Mouse (Mus musculus) gastrocnemius, adult 8-10 months (tissue): ENCODE data around the gene Grm8. TPM values are rescaled to one million over a fixed set of nuclear protein-coding genes. Genes with fewer than 3 reads are reported as not detected.

Source experiments
- DNase-seq, 2 experiments: peaks; one replicate each; pipeline ENCODE4 v3.0.0; 2022; ENCODE audit warnings: low spot score in 2 of 2
- total RNA-seq, 4 experiments: library from RNA; stranded (reverse); gene quantifications; 2 replicates each; pipeline ENCODE4 v1.2.4; 2022

The Grm8 gene
- total RNA-seq, 4 experiments from 2014 or later: 0.08 to 0.47 (median 0.19) TPM

DNA sequence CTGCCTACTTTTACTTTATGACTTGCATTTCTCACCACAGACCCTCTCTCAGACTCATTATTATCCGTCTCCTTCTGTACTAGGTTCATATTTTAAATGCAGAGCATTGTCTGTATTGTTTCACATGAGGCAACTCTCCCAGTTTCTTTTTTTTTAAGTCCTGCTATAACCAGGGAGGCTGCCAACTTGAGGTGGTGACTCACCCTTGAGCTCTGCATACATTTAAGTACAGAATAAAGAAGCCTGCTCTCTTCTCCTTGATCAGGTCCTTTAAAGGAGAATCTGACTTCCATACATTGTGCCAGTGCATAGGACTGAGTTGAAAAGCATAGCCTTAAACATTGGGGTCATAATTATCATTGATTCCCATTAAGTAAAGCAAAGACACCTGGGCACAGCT lies 488.5 kb downstream of the Grm8 start:
- no peak for DNase-seq

DNA sequence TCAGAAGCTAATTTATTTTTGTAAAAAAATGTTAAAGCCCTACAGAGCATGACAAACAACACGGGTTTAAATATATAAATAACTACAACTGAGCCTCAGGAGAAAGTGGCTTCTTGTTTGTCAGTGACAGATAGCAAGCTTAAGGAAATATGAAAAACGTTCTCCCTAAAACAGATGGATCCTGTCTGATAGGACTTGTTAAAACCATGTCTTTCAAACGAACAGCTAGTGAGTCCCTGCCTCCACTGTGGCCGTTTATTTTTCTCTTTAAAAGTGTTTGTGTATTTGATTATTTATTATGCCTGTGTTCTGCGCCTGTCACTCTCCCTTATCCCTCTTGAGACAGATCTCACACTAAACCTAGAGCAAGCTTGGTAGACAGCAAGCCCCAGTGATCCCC lies 489.9 kb downstream of the Grm8 start:
- DNase-seq: no peak

DNA sequence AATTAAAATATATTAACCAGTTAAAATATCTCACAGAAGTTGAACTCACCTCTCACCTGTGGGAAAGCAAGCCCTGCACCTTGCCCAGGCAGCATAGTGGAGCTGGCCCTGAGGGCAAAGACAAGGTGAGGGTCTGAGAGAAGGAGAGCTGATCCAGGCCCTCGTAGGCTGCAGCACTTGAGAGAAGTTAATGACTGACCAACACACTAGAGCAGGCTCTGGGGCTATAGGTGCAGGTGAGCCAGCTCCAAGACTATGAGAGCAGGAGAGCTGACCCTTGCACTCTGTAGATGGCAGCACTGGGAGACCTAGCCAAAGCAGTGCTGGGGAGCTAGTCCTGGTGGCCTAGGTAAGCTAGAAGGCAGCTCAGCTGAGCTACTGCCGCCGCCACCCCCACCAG lies 499.1 kb downstream of the Grm8 start:
- DNase-seq: no peak

GRCm38 (mm10) chr6:27617472-27617871 lies 517.5 kb downstream of the Grm8 start:
- DNase-seq: no peak

GRCm38 (mm10) chr6:27580485-27580884 lies 554.5 kb downstream of the Grm8 start:
- no peak for DNase-seq

- DNase-seq: no peak
Measured at GRCm38 (mm10) chr6:27545516-27545915, 589.5 kb downstream of the Grm8 start.

DNA sequence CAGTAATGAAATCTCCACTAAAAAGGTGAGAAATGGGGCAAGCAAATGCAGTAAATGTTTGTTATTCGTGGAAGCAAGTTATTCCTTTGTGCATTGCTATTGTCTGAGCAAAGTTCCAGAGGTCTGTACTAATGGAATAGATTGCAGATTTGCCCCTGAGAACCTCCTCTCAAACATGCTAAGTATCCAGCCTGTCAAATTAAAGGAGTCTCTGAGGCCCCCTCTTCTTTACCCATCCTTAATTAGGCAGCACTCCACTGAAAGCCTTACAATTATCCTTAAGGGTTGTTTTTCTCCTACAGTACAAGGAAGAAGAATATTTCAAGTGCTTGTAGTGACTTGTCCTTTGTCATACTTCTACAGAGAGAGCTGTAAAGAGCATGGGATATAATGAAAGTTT lies 617.4 kb downstream of the Grm8 start:
- no peak for DNase-seq

DNA sequence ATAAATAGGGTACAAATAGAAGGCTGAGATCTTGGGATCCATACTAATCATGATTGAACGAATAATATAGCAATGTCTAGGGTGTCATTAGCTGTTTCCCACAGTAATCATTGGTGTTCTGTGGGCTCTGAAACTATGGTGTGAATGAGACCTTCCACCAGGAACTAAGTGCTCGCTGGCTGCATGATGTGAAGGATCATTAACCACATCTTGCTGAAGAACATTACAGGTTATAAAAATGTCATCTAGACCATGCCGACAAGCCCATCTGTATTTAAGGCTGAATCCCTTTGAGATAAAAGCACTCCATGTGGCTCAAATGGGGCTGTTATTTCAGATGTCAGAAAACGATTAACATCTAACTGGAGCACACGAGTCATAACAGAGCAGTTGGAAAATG lies 674.0 kb downstream of the Grm8 start:
- DNase-seq: no peak

- no peak for DNase-seq
Measured at GRCm38 (mm10) chr6:27408473-27408872, 726.5 kb downstream of the Grm8 start.

DNA sequence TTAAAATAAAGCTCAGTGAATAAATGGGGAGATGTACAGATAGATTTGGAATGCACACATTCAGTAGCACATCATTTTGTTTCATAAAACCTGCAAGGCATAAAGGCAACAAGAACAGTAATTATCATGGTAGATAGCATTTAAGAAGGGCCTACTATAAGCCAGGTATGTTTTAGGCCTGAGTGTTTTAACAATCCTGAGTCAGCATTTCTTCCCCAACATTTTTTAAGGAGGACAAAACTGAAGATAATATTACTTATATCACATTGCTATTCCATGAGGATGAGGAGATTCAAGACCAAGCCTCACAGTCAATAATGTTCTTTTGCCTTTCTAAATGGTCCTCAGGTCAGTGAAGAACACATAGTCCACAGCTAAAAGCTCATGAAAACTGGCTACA lies 762.6 kb downstream of the Grm8 start:
- DNase-seq: no peak

- DNase-seq: no peak
Measured at GRCm38 (mm10) chr6:27371095-27371494, 763.9 kb downstream of the Grm8 start.

GRCm38 (mm10) chr6:27363775-27364174 lies 771.2 kb downstream of the Grm8 start:
- DNase-seq: no peak

GRCm38 (mm10) chr6:27360440-27360839 lies 774.5 kb downstream of the Grm8 start:
- DNase-seq: no peak

DNA sequence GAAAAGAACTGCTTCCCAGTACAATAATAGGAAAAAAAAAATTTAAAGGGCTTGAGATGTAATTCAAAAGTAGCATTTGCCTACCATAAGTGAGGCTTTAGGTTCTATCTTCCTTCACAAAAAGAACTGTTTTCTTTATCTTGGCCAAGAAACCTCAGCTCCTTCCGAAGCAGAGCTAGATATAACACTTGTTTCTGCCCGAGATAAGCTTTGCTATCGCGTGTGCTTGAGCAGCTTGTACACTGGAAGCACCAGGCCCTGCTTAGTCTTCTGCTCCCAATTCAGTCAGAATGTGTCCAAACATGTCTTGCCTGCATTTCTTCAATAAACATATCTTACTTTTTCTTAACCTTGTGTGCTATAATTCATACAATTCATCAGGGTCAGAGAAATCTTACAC lies 783.8 kb downstream of the Grm8 start:
- DNase-seq: no peak

DNA sequence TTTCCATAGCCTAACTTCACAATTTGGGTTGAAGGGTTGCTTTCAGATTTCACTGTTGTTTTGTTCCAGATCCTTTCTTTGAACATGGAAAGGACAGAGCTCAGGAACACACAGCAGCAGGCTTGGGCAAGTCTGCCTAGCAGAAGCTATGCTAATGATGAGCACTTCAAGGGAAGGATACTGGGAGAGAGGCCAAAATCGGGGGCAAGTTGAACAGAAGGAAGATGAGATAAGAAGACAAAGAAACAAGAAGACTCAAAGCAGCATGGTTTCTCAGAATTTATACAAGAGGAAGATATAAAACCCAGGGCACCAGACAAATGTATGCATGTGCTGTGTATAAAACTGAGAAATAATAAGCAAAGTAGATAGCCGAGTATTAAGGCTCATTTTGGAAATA lies 786.7 kb downstream of the Grm8 start:
- no peak for DNase-seq

DNA sequence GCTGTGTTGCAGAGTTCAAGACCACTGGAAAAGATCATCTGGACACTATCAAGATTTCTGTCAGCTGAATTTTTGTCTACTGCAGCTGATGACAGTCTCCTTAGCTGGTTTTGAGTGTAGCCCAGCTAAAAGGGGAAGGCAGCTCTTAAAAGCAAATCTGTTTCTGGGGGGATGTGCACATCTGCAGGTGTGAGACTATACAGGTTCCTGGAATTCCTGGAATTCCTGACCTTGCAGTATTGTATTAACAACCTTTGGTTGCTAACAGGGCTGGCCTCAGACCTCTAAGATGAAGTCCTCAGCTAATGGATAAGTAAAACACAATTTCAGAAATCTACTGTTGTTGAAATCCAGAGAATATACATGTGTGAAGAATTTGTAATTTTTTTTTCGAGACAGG lies 788.7 kb downstream of the Grm8 start:
- no peak for DNase-seq

GRCm38 (mm10) chr6:27340131-27340530 lies 794.8 kb downstream of the Grm8 start:
- no peak for DNase-seq

DNA sequence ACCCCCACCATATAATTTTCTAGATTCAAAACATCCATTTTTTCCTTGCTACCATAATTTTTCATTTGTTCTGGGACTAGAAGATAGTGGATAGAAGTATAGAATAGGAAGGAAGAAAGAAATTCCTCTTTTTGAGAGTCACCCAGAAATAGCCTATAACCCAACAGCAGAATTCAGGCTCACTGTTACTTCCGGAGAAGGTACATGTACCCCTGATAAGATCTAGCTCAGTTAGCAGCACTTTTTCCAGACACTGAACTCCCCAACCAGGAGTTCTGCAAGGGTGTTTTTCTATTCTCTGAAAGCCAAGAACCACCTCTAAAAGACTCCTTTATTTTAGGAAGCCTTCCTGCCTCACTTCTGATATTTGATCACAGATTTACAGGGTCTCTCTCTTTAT lies 816.4 kb downstream of the Grm8 start:
- no peak for DNase-seq

DNA sequence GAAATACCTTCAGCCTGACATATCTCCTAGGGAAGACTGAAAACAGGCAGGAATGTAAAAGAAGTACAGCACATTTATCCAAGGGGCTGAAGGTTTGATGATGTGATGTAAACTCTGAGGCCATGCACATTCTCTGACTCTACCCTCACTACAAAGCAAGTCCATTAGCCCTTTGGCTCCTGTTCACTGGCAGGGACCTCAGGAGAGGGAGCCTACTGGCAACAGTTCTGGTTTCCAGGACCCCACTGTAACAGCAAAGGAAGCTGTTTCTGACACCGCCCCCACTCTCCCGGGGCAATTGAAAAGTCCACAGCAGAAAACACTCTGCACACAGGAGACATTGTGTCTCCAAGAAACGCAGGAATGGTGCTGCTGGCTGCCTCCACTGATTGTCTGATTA lies 817.6 kb downstream of the Grm8 start:
- DNase-seq: no peak

DNA sequence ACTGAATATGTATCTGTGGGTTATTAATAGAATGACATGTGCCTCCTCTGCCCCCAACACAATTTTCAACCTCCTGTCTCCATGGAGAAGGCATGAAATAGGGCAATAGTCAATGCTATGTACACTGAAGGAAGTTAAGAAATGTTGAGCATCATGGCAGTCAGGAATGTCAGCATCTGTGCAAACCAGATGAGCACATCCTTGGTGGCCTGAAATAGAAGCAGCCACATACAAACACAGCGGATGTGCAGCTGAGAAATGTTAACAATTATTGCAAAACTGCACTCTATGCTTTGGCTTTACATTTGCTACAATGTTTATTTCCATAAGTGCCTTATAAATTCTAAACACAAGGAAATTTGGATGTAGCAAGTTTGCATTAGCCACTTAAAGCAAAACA lies 819.0 kb downstream of the Grm8 start:
- DNase-seq: no peak

DNA sequence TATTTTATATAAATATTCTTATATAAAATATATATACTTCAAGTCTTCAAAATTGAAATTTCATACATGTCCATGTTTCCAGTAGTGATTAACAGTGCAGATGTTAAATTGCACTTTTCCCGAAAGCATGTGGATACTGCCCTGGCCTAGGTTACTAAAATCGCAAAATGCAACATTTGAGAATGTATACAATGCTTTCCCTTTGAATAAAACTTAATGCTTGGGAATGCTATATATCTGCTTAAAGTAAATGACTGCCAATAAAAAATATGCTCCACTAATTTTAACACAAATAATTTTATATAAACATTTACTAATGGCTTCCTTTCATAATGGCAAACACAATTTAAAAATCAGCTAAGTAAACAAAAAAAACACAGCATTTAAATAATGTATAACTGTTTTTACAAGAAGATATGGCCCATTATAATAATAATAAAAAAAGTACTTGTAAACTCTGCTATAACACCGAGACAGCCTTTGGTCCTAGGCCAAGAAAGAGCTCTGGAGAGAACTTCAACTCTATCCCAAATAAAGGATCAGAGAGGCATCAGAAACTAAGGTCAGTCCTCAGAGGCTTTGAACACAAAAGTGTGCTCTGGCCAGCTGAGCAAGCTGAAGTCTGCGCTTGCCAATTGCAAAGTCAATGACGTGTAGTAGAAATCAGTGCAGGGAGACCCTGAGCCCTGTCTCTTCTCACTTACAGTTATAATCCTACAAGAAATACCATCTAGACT lies 820.5 kb downstream of the Grm8 start:
- no peak for DNase-seq

- DNase-seq: no peak
Measured at GRCm38 (mm10) chr6:27310401-27310800, 824.6 kb downstream of the Grm8 start.

GRCm38 (mm10) chr6:27305351-27305750 lies 829.6 kb downstream of the Grm8 start:
- no peak for DNase-seq

- DNase-seq: no peak
Measured at GRCm38 (mm10) chr6:27264972-27265371, 870.0 kb downstream of the Grm8 start.
